Mouse (Mus musculus) ES-E14 (cell line): Measurements from ENCODE around the gene Mmd. TPM values are rescaled to one million over a fixed set of nuclear protein-coding genes. Genes with fewer than 3 reads are reported as not detected.

ENCODE experiments used
- DNase-seq: peaks from one replicate; pipeline ENCODE4 v3.0.0-alpha.2; 2013; ENCODE audit warnings: low read depth, low spot score
- H3K27ac ChIP-seq: 2 replicates; pipeline ENCODE4 v1.5.1; 2012; ENCODE audit warnings: low read depth, mild to moderate bottlenecking, low read length, moderate library complexity, mixed read lengths; ENCODE audit not compliant: poor library complexity, insufficient read depth, severe bottlenecking
- H3K36me3 ChIP-seq: 2 replicates; pipeline ENCODE4 v1.6.1; 2012; ENCODE audit warnings: mild to moderate bottlenecking, low read length, moderate library complexity, mixed read lengths; ENCODE audit not compliant: control insufficient read depth, poor library complexity, insufficient read depth, severe bottlenecking
- H3K4me1 ChIP-seq, 2 experiments: fragments of 150-350 bp in 1 of 2; sonication (generic) in 1 of 2; 2 replicates each; pipeline ENCODE4 v1.6.1; 2012; ENCODE audit warnings: low read length in 2 of 2, mild to moderate bottlenecking in 1 of 2, mixed read lengths in 1 of 2; ENCODE audit not compliant: control insufficient read depth in 2 of 2, insufficient read depth in 2 of 2, poor library complexity in 1 of 2
- H3K4me3 ChIP-seq, 2 experiments: fragments of 150-350 bp in 1 of 2; sonication (generic) in 1 of 2; 2 replicates each; pipeline ENCODE4 v1.5.1; 2012; ENCODE audit warnings: low read length in 2 of 2, low read depth in 1 of 2, mild to moderate bottlenecking in 1 of 2, mixed read lengths in 1 of 2; ENCODE audit not compliant: insufficient read depth in 1 of 2, poor library complexity in 1 of 2, severe bottlenecking in 1 of 2
- H3K9ac ChIP-seq: 2 replicates; pipeline ENCODE4 v1.6.1; 2012; ENCODE audit warnings: low read depth, mild to moderate bottlenecking, low read length, mixed read lengths; ENCODE audit not compliant: poor library complexity, insufficient read depth, severe bottlenecking
- H3K9me3 ChIP-seq: fragments of 150-350 bp; sonication (generic); 2 replicates; pipeline ENCODE4 v1.6.1; 2012; ENCODE audit warnings: low read depth, mild to moderate bottlenecking, low read length; ENCODE audit not compliant: control insufficient read depth, insufficient read depth
- CHD2 ChIP-seq: IDR thresholded peaks from 2 replicates; pipeline ENCODE4 v1.6.1; 2014; ENCODE audit warnings: mild to moderate bottlenecking, low read depth, low read length, inconsistent platforms
- HCFC1 ChIP-seq: IDR thresholded peaks from 2 replicates; pipeline ENCODE4 v1.6.1; 2012; ENCODE audit warnings: low read length, inconsistent platforms, borderline replicate concordance; ENCODE audit not compliant: insufficient read depth
- MAFK ChIP-seq: IDR thresholded peaks from 2 replicates; pipeline ENCODE4 v1.6.1; 2014; ENCODE audit warnings: mild to moderate bottlenecking, low read depth, low read length, inconsistent platforms; ENCODE audit not compliant: insufficient read depth
- ZC3H11A ChIP-seq: IDR thresholded peaks from 2 replicates; pipeline ENCODE4 v1.6.1; 2012; ENCODE audit warnings: low read depth, mild to moderate bottlenecking, inconsistent platforms, low read length, borderline replicate concordance
- ZNF384 ChIP-seq: IDR thresholded peaks from 2 replicates; pipeline ENCODE4 v1.6.1; 2012; ENCODE audit warnings: low read depth, low read length, inconsistent platforms
- in situ Hi-C, 2 experiments: fragments of 600-800 bp; cut with MboI; formaldehyde crosslinking; loops; one replicate each; pipeline ENCODE4 v1.15.1; 2025; ENCODE audit warnings: low sequenced_read_pairs in 2 of 2, inconsistent platforms in 1 of 2; ENCODE audit not compliant: unreplicated experiment in 2 of 2
- total RNA-seq: library from RNA; depleted of rRNA; stranded (reverse); fragments of 300-350 nt; gene quantifications from 2 replicates; pipeline ENCODE4 v1.2.3, GENCODE M21; 2012

Mmd gene
- total RNA-seq, 1 experiment = 15.5 TPM

GRCm38 (mm10) chr11:90238657-90239056 lies 10.6 kb upstream of the Mmd start:
- Histone ChIP-seq H3K36me3 (no peaks in the 10 kb centered on the region), H3K9me3 (no peaks in the 10 kb centered on the region), H3K27ac (no peak overlapping the region), H3K4me3 (no peak overlapping the region), H3K9ac (no peak overlapping the region), H3K4me1 (peaks cover 0 to 5% of the 10 kb centered on the region in 2 experiments; a peak in 1 of 4 replicates)
- TF ChIP-seq ZC3H11A (no peak), HCFC1 (no peak), ZNF384 (no peak), MAFK (no peak), CHD2 (no peak)
- in situ Hi-C loops = no loop called here
- no peak for DNase-seq

GRCm38 (mm10) chr11:90240652-90241330 lies 8.5 kb upstream of the Mmd start:
- Histone ChIP-seq H3K4me3 (no peak overlapping the region), H3K4me1 (peaks cover 0 to 5% of the 10 kb centered on the region in 2 experiments; a peak in 1 of 4 replicates), H3K27ac (no peak overlapping the region), H3K36me3 (no peaks in the 10 kb centered on the region), H3K9ac (no peak overlapping the region), H3K9me3 (no peaks in the 10 kb centered on the region)
- in situ Hi-C loops = no loop called here
- DNase-seq = no peak
- TF ChIP-seq MAFK = 0 out of 2 replicates have a peak, but pooled peaks have one; percentile 41
- no peak for TF ChIP-seq ZC3H11A
- no peak for TF ChIP-seq CHD2
- TF ChIP-seq HCFC1 = no peak
- no peak for TF ChIP-seq ZNF384

- in situ Hi-C loops = no loop called here
- Histone ChIP-seq H3K9me3 (no peaks in the 10 kb centered on the region), H3K4me3 (no peak overlapping the region), H3K9ac (no peak overlapping the region), H3K36me3 (no peaks in the 10 kb centered on the region), H3K27ac (no peak overlapping the region), H3K4me1 (peaks cover 0 to 5% of the 10 kb centered on the region in 2 experiments; a peak in 1 of 4 replicates)
- no peak for DNase-seq
- TF ChIP-seq HCFC1 (no peak), ZC3H11A (no peak), ZNF384 (no peak), CHD2 (no peak), MAFK (no peak)
Measured at GRCm38 (mm10) chr11:90241874-90242273, 7.4 kb upstream of the Mmd start.

GRCm38 (mm10) chr11:90243300-90243699 lies 6.0 kb upstream of the Mmd start:
- DNase-seq = no peak
- H3K9me3 ChIP-seq = no peaks in the 10 kb centered on the region
- in situ Hi-C loops = no loop called here
- no peaks in the 10 kb centered on the region for H3K36me3 ChIP-seq
- no peak for TF ChIP-seq HCFC1
- TF ChIP-seq MAFK = no peak
- TF ChIP-seq CHD2 = no peak
- TF ChIP-seq ZNF384 = no peak
- no peak for TF ChIP-seq ZC3H11A
- no peak overlapping the region for H3K4me3 ChIP-seq
- no peak overlapping the region for H3K9ac ChIP-seq
- peaks cover 0 to 4% of the 10 kb centered on the region in 2 experiments; a peak in 1 of 4 replicates for H3K4me1 ChIP-seq
- no peak overlapping the region for H3K27ac ChIP-seq

- TF ChIP-seq ZC3H11A = no peak
- TF ChIP-seq HCFC1 = no peak
- no peak for TF ChIP-seq MAFK
- no peak for TF ChIP-seq ZNF384
- TF ChIP-seq CHD2 = no peak
- no peak overlapping the region for H3K4me3 ChIP-seq
- in situ Hi-C loops = no loop called here
- DNase-seq = no peak
- H3K36me3 ChIP-seq = no peaks in the 10 kb centered on the region
- no peak overlapping the region for H3K27ac ChIP-seq
- no peak overlapping the region for H3K9ac ChIP-seq
- no peaks in the 10 kb centered on the region for H3K9me3 ChIP-seq
- no peaks in the 10 kb centered on the region; a peak in 1 of 4 replicates for H3K4me1 ChIP-seq
Measured at GRCm38 (mm10) chr11:90245630-90246029, 3.6 kb upstream of the Mmd start.
